Mouse (Mus musculus) erythroblast, embryonic 14.5 days (primary cell): ENCODE measurements around the gene Fads3.

Experiments used
- GATA1 ChIP-seq: IDR thresholded peaks from 2 replicates; pipeline ENCODE4 v1.6.1; 2012; ENCODE audit warnings: low read length, inconsistent platforms, mixed read lengths
- TAL1 ChIP-seq: IDR thresholded peaks from 3 replicates; pipeline ENCODE4 v1.6.1; 2012; ENCODE audit warnings: low read length, inconsistent platforms, mixed read lengths

DNA sequence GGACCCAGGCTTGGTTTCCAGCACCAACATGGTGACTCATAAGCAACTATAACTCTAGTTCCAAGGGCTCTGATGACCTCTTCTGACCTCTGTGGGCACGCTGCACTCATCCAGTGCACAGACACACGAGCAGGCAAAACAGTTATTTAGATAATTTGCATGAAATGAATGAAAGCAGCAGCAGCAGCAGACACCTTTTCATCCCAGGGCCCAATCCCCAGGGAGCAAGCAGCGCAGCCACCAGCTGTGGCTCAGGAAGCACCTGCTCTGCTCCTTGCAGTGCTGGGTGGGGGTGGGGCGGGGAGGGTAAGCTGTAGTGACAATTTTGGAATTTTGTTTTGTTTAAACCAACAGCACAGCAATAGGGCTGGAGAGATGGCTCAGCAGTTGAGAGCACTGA is 30.5 kb downstream of the Fads3 start:
- TF ChIP-seq GATA1 (no peak), TAL1 (no peak)
